Mouse (Mus musculus): ENCODE results near the gene Afmid. TPM values are rescaled to one million over a fixed set of nuclear protein-coding genes. Genes with fewer than 3 reads are reported as not detected.

Gene Afmid
- polyA plus RNA-seq, 1 experiment from 2014 or later, result 4.2 TPM

DNA sequence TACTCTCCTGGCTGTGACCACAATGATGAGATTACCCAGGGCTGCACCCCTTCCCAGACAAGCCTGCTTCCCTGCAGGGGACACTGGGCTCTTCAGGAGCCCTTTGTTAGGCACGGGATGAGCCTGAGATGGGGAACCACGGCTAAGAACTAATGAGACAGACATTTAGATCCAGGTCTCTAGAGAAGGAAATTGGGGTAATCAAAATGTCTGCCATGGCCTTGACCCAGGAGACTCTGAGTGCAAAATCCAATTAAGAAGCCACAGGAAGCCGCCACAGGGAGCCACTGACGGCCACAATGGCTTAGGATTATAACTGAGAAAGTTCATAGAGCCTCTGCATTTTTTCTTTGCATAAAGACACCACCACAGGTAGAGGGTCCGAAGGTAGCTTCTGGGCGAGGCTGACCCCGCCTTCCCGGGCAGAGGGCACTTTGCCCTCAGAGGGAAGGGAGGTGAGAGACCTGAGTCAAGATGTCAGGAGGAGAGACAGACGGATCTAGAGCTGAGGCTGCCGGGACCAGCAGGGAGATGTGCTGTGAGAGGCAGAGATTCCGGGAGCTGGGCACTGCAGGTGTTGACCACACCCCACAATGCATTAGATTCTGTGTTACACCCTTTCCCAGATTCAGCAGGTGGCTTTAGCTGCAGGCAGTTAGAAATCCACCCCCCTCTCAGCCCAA is 37.6 kb downstream of the Afmid start:
- Histone ChIP-seq H3K27ac (no peak overlapping the region), H3K36me3 (no peaks in the 10 kb centered on the region), H3K27me3 (peaks cover 47% of the 10 kb centered on the region), H3K9me3 (no peaks in the 10 kb centered on the region), H3K4me2 (no peak overlapping the region), H3K4me1 (replicated peaks) (peaks cover 42% of the 10 kb centered on the region), H3K4me3 (no peak overlapping the region), H3K9ac (no peak overlapping the region)
- 41% methylated on average over 11 of the region's 11 CpGs for WGBS
- ATAC-seq (ENCODE audit: low FRiP score), result no peak

DNA sequence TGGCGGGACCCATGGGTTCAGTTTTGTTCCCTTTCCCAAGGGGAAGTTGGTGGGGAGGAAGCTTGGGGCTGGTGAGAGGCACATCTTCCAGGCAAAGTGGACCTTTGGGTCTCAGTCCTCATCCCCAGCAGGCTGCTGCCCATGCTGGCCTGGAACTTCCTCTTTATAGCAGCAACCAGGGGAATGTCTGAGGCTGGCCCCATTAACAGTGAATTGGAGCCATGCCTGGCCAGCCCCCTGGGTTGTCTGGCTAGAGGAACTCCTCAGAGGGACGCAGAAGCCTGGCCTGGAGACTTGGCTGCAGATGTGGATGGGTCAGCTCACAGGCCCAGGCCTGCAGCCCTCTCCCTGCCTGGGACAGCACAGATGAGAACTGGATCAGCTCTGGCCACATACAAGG is 39.1 kb downstream of the Afmid start:
- WGBS, result 72% methylated on average over 2 of the region's 2 CpGs
- H3K4me3 ChIP-seq, result no peak overlapping the region
- H3K4me2 ChIP-seq, result no peak overlapping the region
- H3K36me3 ChIP-seq, result no peaks in the 10 kb centered on the region
- H3K27me3 ChIP-seq, result peaks cover 35% of the 10 kb centered on the region
- peaks cover 41% of the 10 kb centered on the region for H3K4me1 ChIP-seq (replicated peaks)
- H3K9ac ChIP-seq, result peak overlapping the region; percentile 2; the same call in 1 of the 2 replicates
- no peak overlapping the region for H3K27ac ChIP-seq
- no peaks in the 10 kb centered on the region for H3K9me3 ChIP-seq
- ATAC-seq (ENCODE audit: low FRiP score), result no peak

DNA sequence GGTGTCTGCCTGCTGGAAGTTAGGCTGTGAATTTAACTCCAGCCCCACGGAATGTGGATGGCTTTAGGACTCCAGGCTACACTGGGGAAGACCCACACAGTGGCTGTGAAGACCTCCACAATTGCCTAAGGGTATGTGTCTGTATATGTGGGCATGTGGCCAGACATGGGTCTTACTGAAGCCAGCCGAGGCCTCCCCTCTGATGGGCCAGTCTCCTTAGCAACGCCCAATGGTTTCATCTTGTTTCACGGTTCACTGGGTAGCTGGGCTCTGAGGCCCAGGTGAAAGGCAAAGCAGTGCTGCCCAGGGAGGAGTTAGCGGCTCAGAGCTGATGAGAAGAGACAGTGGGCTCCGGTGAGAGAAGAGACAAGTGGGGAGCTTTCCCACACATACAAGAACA is 40.3 kb downstream of the Afmid start:
- Histone ChIP-seq H3K4me3 (no peak overlapping the region), H3K27me3 (peaks cover 23% of the 10 kb centered on the region), H3K36me3 (no peaks in the 10 kb centered on the region), H3K4me1 (replicated peaks) (peaks cover 35% of the 10 kb centered on the region), H3K27ac (peak overlapping the region; percentile 62), H3K4me2 (no peak overlapping the region), H3K9ac (peak overlapping the region; percentile 60; the same call in 1 of the 2 replicates), H3K9me3 (no peaks in the 10 kb centered on the region)
- 0 out of 2 replicates have a peak, but pooled peaks have one; percentile 41 for ATAC-seq (ENCODE audit: low FRiP score)
- 12% methylated on average over 6 of the region's 6 CpGs for WGBS

DNA sequence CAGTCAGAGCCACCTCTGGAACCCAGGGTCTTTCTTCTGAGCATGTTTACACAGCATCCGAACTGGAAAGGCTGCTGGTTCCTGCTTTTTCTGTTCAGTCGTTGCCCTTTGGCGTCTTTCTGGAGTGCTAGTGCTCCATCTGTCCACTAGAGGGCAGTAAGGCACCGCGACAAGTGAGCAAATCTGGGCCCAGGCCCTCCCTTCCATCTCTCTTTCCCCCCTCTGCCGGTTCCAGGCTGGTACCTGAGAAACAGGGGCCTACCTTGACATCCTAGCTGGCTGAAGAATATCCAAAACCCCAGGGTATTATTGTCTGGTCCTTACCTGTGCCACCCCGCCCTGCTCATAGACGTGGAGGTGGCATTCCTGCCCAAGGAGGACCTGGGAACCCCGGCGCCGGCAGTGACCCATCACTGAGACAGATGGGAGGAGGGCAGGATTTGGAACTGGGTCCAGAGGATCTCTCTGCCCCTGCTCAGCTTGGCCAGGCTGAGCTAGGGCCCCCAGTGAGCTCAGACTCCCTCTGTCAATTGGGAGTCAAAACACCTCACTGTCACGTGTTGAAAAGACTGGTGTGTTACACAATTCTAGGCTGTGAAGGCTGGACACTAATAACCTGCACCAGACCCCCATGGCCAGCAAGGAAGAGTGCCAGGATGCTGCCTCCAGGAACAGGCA is 45.1 kb downstream of the Afmid start:
- no peak overlapping the region for H3K4me3 ChIP-seq
- H3K36me3 ChIP-seq, result no peaks in the 10 kb centered on the region
- 0 out of 2 replicates have a peak overlapping the region, but pooled peaks have one; percentile 10 for H3K4me2 ChIP-seq
- no peak overlapping the region for H3K27ac ChIP-seq
- H3K4me1 ChIP-seq (replicated peaks), result peaks cover 37% of the 10 kb centered on the region
- H3K27me3 ChIP-seq, result 0 out of 2 replicates have a peak, but pooled peaks cover 14% of the 10 kb centered on the region
- no peaks in the 10 kb centered on the region for H3K9me3 ChIP-seq
- 36% methylated on average over 12 of the region's 12 CpGs for WGBS
- peak overlapping the region; percentile 43; the same call in 1 of the 2 replicates for H3K9ac ChIP-seq
- ATAC-seq (ENCODE audit: low FRiP score), result no peak

DNA sequence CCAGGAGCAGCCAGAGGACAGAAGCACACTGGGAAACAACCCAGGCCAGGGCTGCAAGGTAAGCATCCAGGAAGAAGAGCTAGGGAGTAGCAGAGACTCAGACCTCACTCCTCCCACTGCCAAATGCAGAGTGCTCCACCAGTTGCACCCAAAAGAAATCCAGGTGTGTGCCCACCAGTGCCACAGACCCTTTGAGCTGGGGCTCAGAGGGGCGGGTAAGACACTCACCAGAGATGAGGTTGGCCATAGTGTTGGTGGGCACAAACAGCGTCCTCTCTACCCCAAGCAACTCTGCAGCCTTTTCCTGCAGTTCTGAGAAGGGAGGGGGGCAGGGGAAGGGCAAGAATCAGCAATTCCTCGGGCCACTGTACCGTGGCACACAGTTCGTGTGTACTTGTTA is 45.7 kb downstream of the Afmid start:
- WGBS, result 75% methylated on average over 5 of the region's 5 CpGs

DNA sequence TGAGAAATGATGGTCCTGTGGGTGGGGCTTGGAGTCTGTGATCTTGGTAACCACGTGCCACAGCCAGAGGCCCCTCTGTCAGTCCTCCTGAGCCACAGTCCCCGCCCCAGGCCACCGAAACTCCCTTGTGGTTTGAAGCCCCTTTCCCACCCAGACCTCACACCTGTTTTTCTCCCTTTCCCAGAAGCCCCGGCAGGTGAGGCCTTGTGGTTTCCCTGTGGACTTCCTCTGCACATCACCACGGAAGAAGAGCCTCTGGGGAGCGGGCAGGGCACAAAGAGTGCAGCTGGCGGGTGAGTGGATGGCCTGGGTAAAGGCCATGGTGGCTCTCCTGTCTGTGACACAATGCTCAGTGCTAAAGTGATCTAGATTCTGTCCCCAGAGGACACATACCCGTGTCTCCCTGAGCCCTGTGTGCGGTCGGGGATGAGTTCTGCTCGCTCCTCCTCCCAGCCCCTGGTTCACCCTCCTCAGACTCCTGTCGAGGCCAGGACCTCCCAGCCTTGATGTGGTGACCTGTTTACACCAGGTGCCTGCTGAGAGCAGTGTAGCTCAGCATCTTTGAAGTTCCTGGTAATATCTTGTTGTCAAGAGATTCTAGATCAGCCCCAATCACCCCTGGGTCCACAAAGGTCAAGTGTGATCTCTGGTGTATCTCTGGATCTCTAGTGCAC is 46.3 kb downstream of the Afmid start:
- peak overlapping the region; percentile 72; the same call in 1 of the 2 replicates for H3K4me3 ChIP-seq
- H3K4me2 ChIP-seq, result peak overlapping the region; percentile 95
- H3K36me3 ChIP-seq, result no peaks in the 10 kb centered on the region
- H3K27me3 ChIP-seq, result 0 out of 2 replicates have a peak, but pooled peaks cover 16% of the 10 kb centered on the region
- H3K9me3 ChIP-seq, result no peaks in the 10 kb centered on the region
- 63% methylated on average over 12 of the region's 12 CpGs for WGBS
- no peak for ATAC-seq (ENCODE audit: low FRiP score)
- peaks cover 27% of the 10 kb centered on the region for H3K4me1 ChIP-seq (replicated peaks)
- peak overlapping the region; percentile 88; the same call in 1 of the 2 replicates for H3K9ac ChIP-seq
- H3K27ac ChIP-seq, result no peak overlapping the region

More for the DNA sequence above, 45.7 kb downstream of the Afmid start:
- Histone ChIP-seq H3K9me3 (no peaks in the 10 kb centered on the region), H3K27me3 (0 out of 2 replicates have a peak, but pooled peaks cover 16% of the 10 kb centered on the region), H3K36me3 (no peaks in the 10 kb centered on the region), H3K4me1 (replicated peaks) (peaks cover 34% of the 10 kb centered on the region), H3K27ac (no peak overlapping the region), H3K9ac (no peak overlapping the region; the same call in 1 of the 2 replicates), H3K4me3 (no peak overlapping the region), H3K4me2 (no peak overlapping the region)
- no peak for ATAC-seq (ENCODE audit: low FRiP score)

DNA sequence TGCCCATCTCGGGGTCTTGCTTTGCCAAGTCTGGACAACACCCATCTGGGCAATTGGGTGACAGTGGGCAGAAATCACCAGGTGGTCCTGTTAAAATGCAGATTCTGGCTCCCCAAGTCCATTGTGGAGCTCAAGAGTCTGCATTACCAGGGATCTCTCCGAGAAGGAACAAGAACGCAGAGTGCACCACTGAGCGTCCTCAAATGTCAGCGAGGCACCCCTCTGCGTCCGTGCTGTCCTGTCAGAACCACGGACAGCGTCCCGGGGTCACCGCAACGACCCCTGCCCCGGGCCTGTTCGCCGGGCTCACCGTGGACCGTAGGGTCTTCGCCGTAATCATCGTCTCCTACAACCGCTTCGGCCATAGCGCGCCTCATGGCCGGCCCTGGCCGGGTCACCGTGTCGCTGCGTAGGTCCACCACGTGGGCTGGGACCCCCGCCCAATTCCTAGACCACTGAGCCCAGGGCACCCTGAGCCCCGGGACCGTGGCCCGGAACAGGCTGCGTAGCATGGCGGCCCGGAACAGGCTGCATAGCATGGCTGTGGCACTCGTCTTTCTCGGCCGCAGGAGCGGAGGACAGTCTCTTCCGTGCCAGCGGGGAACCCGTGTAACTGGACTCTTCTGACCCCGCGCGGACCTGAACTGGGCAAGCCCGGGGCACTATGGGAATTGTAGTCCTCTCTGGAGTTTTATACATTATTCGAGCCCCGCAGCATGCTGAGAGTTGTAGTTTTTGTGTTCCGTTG is 47.3 kb downstream of the Afmid start, which contains the start of gene Tha1:
Tha1 (minus strand) TSS at position 621 of the 748 bp plus-strand sequence.
- H3K4me1 ChIP-seq (replicated peaks), result peaks cover 28% of the 10 kb centered on the region
- H3K9ac ChIP-seq, result peak within 1 kb of the TSS; percentile 88
- peak; percentile 70 for ATAC-seq (ENCODE audit: low FRiP score)
- peak within 1 kb of the TSS; percentile 72 for H3K4me3 ChIP-seq
- H3K27me3 ChIP-seq, result 0 out of 2 replicates have a peak, but pooled peaks cover 16% of the 10 kb centered on the region
- no peaks in the 10 kb centered on the region for H3K36me3 ChIP-seq
- H3K9me3 ChIP-seq, result no peaks in the 10 kb centered on the region
- 2% methylated on average over 51 of the region's 51 CpGs for WGBS
- peak within 1 kb of the TSS; percentile 95 for H3K4me2 ChIP-seq
- no peak within 1 kb of the TSS; the same call in 1 of the 2 replicates for H3K27ac ChIP-seq

DNA sequence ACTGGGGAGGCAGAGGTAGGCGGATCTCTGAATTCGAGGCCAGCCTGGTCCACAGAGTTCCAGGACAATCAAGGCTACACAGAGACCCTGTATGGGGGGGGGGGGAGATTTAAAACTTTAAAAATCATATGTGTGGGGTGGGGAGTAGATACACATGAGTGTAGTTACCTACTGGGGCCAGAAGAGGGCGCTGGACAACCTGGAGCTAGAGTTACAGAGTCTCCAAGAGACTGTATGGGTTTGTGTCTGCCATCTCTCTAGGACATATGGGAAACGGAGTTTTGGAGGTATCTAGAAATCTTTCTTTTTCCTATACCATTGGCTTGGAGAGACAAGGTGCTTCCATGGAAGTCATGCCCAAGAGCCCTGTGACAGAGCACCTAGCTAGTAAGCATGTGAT is 48.7 kb downstream of the Afmid start:
- no peaks in the 10 kb centered on the region for H3K36me3 ChIP-seq
- 67% methylated on average over 4 of the region's 4 CpGs for WGBS
- 0 out of 2 replicates have a peak, but pooled peaks cover 16% of the 10 kb centered on the region for H3K27me3 ChIP-seq
- H3K9me3 ChIP-seq, result no peaks in the 10 kb centered on the region
- H3K9ac ChIP-seq, result no peak overlapping the region
- H3K4me1 ChIP-seq (replicated peaks), result peaks cover 40% of the 10 kb centered on the region
- no peak for ATAC-seq (ENCODE audit: low FRiP score)
- H3K27ac ChIP-seq, result no peak overlapping the region
- H3K4me2 ChIP-seq, result no peak overlapping the region
- H3K4me3 ChIP-seq, result no peak overlapping the region

DNA sequence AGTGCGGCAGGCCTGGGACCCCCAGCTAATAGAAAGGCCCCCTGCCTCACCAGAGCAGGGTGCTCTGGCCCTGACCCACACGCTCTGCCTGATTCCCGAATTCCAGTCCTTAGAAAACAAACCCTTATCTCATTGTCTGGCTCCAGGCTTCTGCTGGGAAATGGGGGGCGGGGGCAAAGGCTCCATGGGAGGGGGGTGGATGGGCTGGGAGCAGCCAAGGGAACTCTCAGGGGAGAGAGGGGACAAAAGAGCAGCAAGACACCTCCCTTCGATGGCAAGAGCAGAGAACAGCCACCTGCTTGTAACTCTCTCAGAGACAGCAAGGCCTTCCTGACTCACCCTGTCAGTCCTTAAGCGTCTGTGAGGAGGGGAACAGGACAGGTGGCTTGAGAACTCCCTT is 50.0 kb downstream of the Afmid start:
- 23% methylated on average over 6 of the region's 6 CpGs for WGBS
- no peak for ATAC-seq (ENCODE audit: low FRiP score)
- 0 out of 2 replicates have a peak overlapping the region, but pooled peaks have one; percentile 39 for H3K9ac ChIP-seq

DNA sequence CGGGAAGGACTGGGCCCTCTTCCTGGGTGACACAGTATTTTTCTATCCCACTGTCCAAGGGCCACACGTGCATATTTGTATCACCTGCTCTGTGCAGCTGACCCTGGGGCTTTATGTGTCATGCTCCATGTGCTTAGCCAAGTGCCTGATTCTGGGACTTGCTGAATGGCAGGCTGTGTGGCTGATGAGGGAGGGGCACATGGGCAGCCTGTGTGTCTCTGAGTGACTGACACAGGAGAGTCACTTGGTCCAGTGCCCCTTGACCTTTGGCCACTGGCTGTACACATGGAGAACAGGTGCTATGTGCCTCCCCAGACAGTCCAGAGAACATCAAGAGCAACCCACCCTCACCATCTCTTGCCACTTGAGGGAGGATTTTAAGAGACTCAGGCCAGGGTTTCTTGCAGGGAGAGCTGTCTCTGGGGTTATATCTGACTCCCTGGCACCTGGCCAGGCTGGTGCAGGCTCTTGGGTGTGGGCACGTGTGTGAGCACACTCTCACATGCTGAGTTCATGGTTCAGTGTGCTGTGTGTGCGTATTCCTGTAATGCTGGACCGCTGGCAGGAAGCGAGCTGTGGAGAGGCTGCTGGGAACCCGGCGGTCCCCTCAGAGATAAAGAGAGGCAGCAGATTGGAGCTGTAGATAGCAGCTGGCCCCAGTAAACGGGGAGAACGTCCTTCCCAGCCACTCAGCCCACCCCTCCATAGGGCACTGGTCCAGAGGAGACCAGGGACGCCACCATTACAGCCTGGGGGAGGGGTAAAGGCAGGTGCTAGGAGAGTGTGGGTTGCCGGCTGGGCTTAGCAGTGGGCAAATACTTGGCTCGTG is 52.4 kb downstream of the Afmid start:
- Histone ChIP-seq H3K4me3 (no peak overlapping the region), H3K9ac (peak overlapping the region; percentile 39; the same call in 1 of the 2 replicates)

More for the DNA sequence above, 50.0 kb downstream of the Afmid start:
- H3K4me2 ChIP-seq, result no peak overlapping the region
- H3K4me3 ChIP-seq, result no peak overlapping the region
- no peak overlapping the region for H3K27ac ChIP-seq
- H3K4me1 ChIP-seq (replicated peaks), result peaks cover 36% of the 10 kb centered on the region
- H3K27me3 ChIP-seq, result peaks cover 16% of the 10 kb centered on the region; the same call in 1 of the 2 replicates
- no peaks in the 10 kb centered on the region for H3K36me3 ChIP-seq
- no peaks in the 10 kb centered on the region for H3K9me3 ChIP-seq

DNA sequence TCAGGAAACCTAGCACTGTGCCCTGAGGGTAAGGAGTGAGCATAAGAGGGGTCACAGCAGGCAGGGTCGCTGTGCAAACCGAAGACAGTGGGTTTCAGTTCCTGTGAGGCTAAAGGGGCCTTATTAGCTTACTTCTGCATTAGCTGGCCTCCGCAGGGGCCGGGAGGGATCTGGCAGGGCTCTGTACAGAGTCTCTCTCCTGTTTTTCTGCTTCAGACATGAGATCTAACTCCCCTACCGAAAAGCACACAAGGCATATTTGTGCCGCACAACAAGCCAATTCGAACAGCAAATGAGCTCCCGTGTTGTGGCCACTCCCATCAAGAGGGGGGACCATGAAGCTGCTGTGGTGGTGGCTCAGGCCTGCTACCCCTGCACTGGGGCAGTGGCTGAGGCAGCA is 53.2 kb downstream of the Afmid start:
- peak; percentile 22; the same call in 1 of the 2 replicates for ATAC-seq (ENCODE audit: low FRiP score)
- Histone ChIP-seq H3K4me2 (peak overlapping the region; percentile 40), H3K9ac (peak overlapping the region; percentile 39; the same call in 1 of the 2 replicates), H3K4me1 (replicated peaks) (peaks cover 35% of the 10 kb centered on the region), H3K27ac (peak overlapping the region; percentile 67), H3K4me3 (no peak overlapping the region), H3K9me3 (no peaks in the 10 kb centered on the region), H3K27me3 (peaks cover 25% of the 10 kb centered on the region), H3K36me3 (no peaks in the 10 kb centered on the region)
- 30% methylated on average over 8 of the region's 8 CpGs for WGBS

More for the DNA sequence above, 52.4 kb downstream of the Afmid start:
- peak overlapping the region; percentile 40 for H3K4me2 ChIP-seq
- peak; percentile 67 for ATAC-seq (ENCODE audit: low FRiP score)
- 21% methylated on average over 13 of the region's 13 CpGs for WGBS
- H3K27ac ChIP-seq, result peak overlapping the region; percentile 67
- peaks cover 39% of the 10 kb centered on the region for H3K4me1 ChIP-seq (replicated peaks)
- H3K27me3 ChIP-seq, result peaks cover 25% of the 10 kb centered on the region; the same call in 1 of the 2 replicates
- no peaks in the 10 kb centered on the region for H3K36me3 ChIP-seq
- H3K9me3 ChIP-seq, result no peaks in the 10 kb centered on the region
